Mouse (Mus musculus) right cerebral cortex, postnatal 25 days (tissue): Measurements from ENCODE around the gene Dvl2.
"Not testable (repeated sequence)": the region's sequence is repeated elsewhere in the genome, so short reads cannot be mapped to it uniquely, and the experiment has no call there.

Experiments used
- DNase-seq: peaks from one replicate; pipeline ENCODE4 v3.0.0; 2022

Dvl2 gene

GRCm38 (mm10) chr11:70000396-70000898 lies at the start of gene Dvl2:
Gene Dvl2 (plus strand): TSS chr11:70000595.
- DNase-seq: peak; percentile 89

GRCm38 (mm10) chr11:69950807-69951459 lies 49.5 kb upstream of the Dvl2 start:
- DNase-seq: no peak

- no peak for DNase-seq
These were observed 48.1 kb upstream of the Dvl2 start for GRCm38 (mm10) chr11:69952274-69952673.

- DNase-seq: no peak
These were observed 47.0 kb upstream of the Dvl2 start for GRCm38 (mm10) chr11:69953267-69953915.

- DNase-seq: not testable (repeated sequence)
These were observed 44.8 kb upstream of the Dvl2 start for GRCm38 (mm10) chr11:69955618-69956017.

- DNase-seq: no peak
These were observed 44.2 kb upstream of the Dvl2 start for GRCm38 (mm10) chr11:69956218-69956617.

- DNase-seq: no peak
These were observed 39.8 kb upstream of the Dvl2 start for GRCm38 (mm10) chr11:69960616-69961015.

- DNase-seq: no peak
These were observed 38.6 kb upstream of the Dvl2 start for GRCm38 (mm10) chr11:69961841-69962240.

- DNase-seq: no peak
These were observed 35.6 kb upstream of the Dvl2 start, which contains the start of gene Cldn7 for GRCm38 (mm10) chr11:69964650-69965270. Gene Cldn7 (plus strand): TSS chr11:69964779.

GRCm38 (mm10) chr11:69965271-69966005 lies 35.0 kb upstream of the Dvl2 start:
- no peak for DNase-seq

- no peak for DNase-seq
These were observed 34.2 kb upstream of the Dvl2 start for GRCm38 (mm10) chr11:69966006-69966859.

- no peak for DNase-seq
These were observed 33.4 kb upstream of the Dvl2 start for GRCm38 (mm10) chr11:69966860-69967517.

- no peak for DNase-seq
These were observed 31.6 kb upstream of the Dvl2 start for GRCm38 (mm10) chr11:69968793-69969192.

GRCm38 (mm10) chr11:69970222-69970621 lies 30.2 kb upstream of the Dvl2 start:
- DNase-seq: no peak

- no peak for DNase-seq
These were observed 29.6 kb upstream of the Dvl2 start for GRCm38 (mm10) chr11:69970775-69971174.

- DNase-seq: no peak
These were observed 25.5 kb upstream of the Dvl2 start for GRCm38 (mm10) chr11:69974907-69975306.

- no peak for DNase-seq
These were observed 24.1 kb upstream of the Dvl2 start for GRCm38 (mm10) chr11:69976271-69976670.

- no peak for DNase-seq
These were observed 20.6 kb upstream of the Dvl2 start for GRCm38 (mm10) chr11:69979827-69980195.

- DNase-seq: peak; percentile 98
These were observed 19.9 kb upstream of the Dvl2 start for GRCm38 (mm10) chr11:69980196-69981140.

GRCm38 (mm10) chr11:69981141-69981762 lies 19.1 kb upstream of the Dvl2 start, which contains the start of gene Ctdnep1:
Gene Ctdnep1 (plus strand): TSS chr11:69981156.
- DNase-seq: peak; percentile 46
